Mouse (Mus musculus) liver, embryonic 11.5 days (tissue): Measurements from ENCODE around the gene Zfp575. TPM values are rescaled to one million over a fixed set of nuclear protein-coding genes. Genes with fewer than 3 reads are reported as not detected.

Experiments used
- ATAC-seq: fragments of 200-750 bp; cut with Nextera tagmentation; replicated peaks from 2 replicates; pipeline ENCODE4 v1.8.0; 2017; ENCODE audit warnings: moderate number of reproducible peaks, mild to moderate bottlenecking, moderate TSS enrichment, moderate library complexity; ENCODE audit not compliant: low FRiP score
- DNase-seq: peaks from one replicate; pipeline ENCODE4 v3.0.0-alpha.2; 2017; ENCODE audit warnings: low spot score
- H3K27ac ChIP-seq: fragments of 300-500 bp; sonication (generic); 2 replicates; pipeline ENCODE4 v1.5.1; 2014; ENCODE audit warnings: mild to moderate bottlenecking, low read depth, low read length, control low read depth
- H3K27me3 ChIP-seq: fragments of 300-500 bp; sonication (generic); replicated peaks from 2 replicates; pipeline ENCODE4 v1.6.1; 2014; ENCODE audit warnings: low read length, mixed read lengths; ENCODE audit not compliant: control insufficient read depth, insufficient read depth
- H3K36me3 ChIP-seq: fragments of 300-500 bp; sonication (generic); 2 replicates; pipeline ENCODE4 v1.6.1; 2014; ENCODE audit warnings: mild to moderate bottlenecking, low read length, moderate library complexity, mixed read lengths; ENCODE audit not compliant: control insufficient read depth, insufficient read depth
- H3K4me1 ChIP-seq: fragments of 300-500 bp; sonication (generic); replicated peaks from 2 replicates; pipeline ENCODE4 v1.6.1; 2014; ENCODE audit warnings: low read length, mixed read lengths; ENCODE audit not compliant: control insufficient read depth, insufficient read depth
- H3K4me2 ChIP-seq: fragments of 300-500 bp; sonication (generic); 2 replicates; pipeline ENCODE4 v1.6.1; 2014; ENCODE audit warnings: mild to moderate bottlenecking, control low read depth, moderate library complexity
- H3K4me3 ChIP-seq: fragments of 300-500 bp; sonication (generic); 2 replicates; pipeline ENCODE4 v1.5.1; 2014; ENCODE audit warnings: low read depth, low read length, control low read depth
- H3K9ac ChIP-seq: fragments of 300-500 bp; sonication (generic); 2 replicates; pipeline ENCODE4 v1.6.1; 2014; ENCODE audit warnings: low read depth, low read length, control low read depth
- H3K9me3 ChIP-seq: fragments of 300-500 bp; sonication (generic); 2 replicates; pipeline ENCODE4 v1.6.1; 2016; ENCODE audit warnings: low read length, inconsistent platforms, mixed read lengths; ENCODE audit not compliant: control insufficient read depth
- WGBS: fragments of 180-500 bp; shearing (Covaris S2); extraction: QIAGEN DNeasy Blood & Tissue Kit; methylation state at CpG from one replicate; pipeline ENCODE4 v1.1.7; 2014; 5-methylcytosine and 5-hydroxymethylcytosine counted together
- polyA plus RNA-seq: library from polyadenylated mRNA; unstranded; fragments of >200 nt; fragmentation: Nextera tagmentation; extraction: Ambion mirVana; gene quantifications from 2 replicates; pipeline ENCODE4 v1.2.1, GENCODE M21; 2014

The Zfp575 gene
- polyA plus RNA-seq, 1 experiment from 2014 or later = 0.82 TPM

GRCm38 (mm10) chr7:24610144-24610878 lies 22.9 kb upstream of the Zfp575 start, which contains the start of gene Phldb3:
TSS of gene Phldb3 (plus strand) at chr7:24610763.
- Histone ChIP-seq H3K9me3 (no peaks in the 10 kb centered on the region), H3K4me2 (peak within 1 kb of the TSS; percentile 97), H3K27me3 (peaks cover 22% of the 10 kb centered on the region), H3K9ac (peak within 1 kb of the TSS; percentile 66), H3K4me3 (peak within 1 kb of the TSS; percentile 55), H3K36me3 (no peaks in the 10 kb centered on the region), H3K27ac (0 out of 2 replicates have a peak within 1 kb of the TSS, but pooled peaks have one; percentile 25), H3K4me1 (peaks cover 14% of the 10 kb centered on the region)
- DNase-seq = peak; percentile 62
- 3% methylated on average over 27 of the region's 27 CpGs for WGBS
- peak; percentile 42 for ATAC-seq

- Histone ChIP-seq H3K9ac (no peak overlapping the region), H3K27ac (no peak overlapping the region), H3K36me3 (no peaks in the 10 kb centered on the region), H3K4me3 (no peak overlapping the region), H3K27me3 (peaks cover 22% of the 10 kb centered on the region), H3K9me3 (no peaks in the 10 kb centered on the region), H3K4me1 (peaks cover 14% of the 10 kb centered on the region), H3K4me2 (no peak overlapping the region)
- no peak for ATAC-seq
- DNase-seq = no peak
- WGBS = 66% methylated on average over 8 of the region's 8 CpGs
Observed at GRCm38 (mm10) chr7:24608561-24608960, 21.1 kb upstream of the Zfp575 start.

- Histone ChIP-seq H3K36me3 (no peaks in the 10 kb centered on the region), H3K4me1 (peaks cover 14% of the 10 kb centered on the region), H3K27ac (no peak overlapping the region), H3K9ac (no peak overlapping the region), H3K9me3 (no peaks in the 10 kb centered on the region), H3K4me2 (no peak overlapping the region), H3K27me3 (peaks cover 17% of the 10 kb centered on the region), H3K4me3 (no peak overlapping the region)
- peak; percentile 78 for ATAC-seq
- WGBS = 40% methylated on average over 6 of the region's 6 CpGs
- no peak for DNase-seq
Observed at GRCm38 (mm10) chr7:24608017-24608416, 20.6 kb upstream of the Zfp575 start.

- WGBS = 77% methylated on average over 7 of the region's 7 CpGs
- H3K36me3 ChIP-seq = no peaks in the 10 kb centered on the region
- no peak overlapping the region for H3K4me3 ChIP-seq
- no peaks in the 10 kb centered on the region for H3K27me3 ChIP-seq
- ATAC-seq (no peak), DNase-seq (no peak)
- H3K27ac ChIP-seq = no peak overlapping the region
- H3K9me3 ChIP-seq = no peaks in the 10 kb centered on the region
- peaks cover 6% of the 10 kb centered on the region for H3K4me1 ChIP-seq
- no peak overlapping the region for H3K9ac ChIP-seq
- no peak overlapping the region for H3K4me2 ChIP-seq
Observed at GRCm38 (mm10) chr7:24606046-24606445, 18.6 kb upstream of the Zfp575 start.

GRCm38 (mm10) chr7:24605561-24605960 lies 18.1 kb upstream of the Zfp575 start:
- Histone ChIP-seq H3K36me3 (no peaks in the 10 kb centered on the region), H3K27me3 (no peaks in the 10 kb centered on the region), H3K9me3 (no peaks in the 10 kb centered on the region), H3K27ac (no peak overlapping the region), H3K4me3 (no peak overlapping the region), H3K9ac (no peak overlapping the region), H3K4me1 (peaks cover 6% of the 10 kb centered on the region), H3K4me2 (no peak overlapping the region)
- ATAC-seq = no peak
- DNase-seq = no peak
- 87% methylated on average over 7 of the region's 7 CpGs for WGBS

GRCm38 (mm10) chr7:24600941-24601597 lies 13.6 kb upstream of the Zfp575 start:
- Histone ChIP-seq H3K9me3 (no peaks in the 10 kb centered on the region), H3K4me1 (no peaks in the 10 kb centered on the region; the same call in 1 of the 2 replicates), H3K9ac (no peak overlapping the region), H3K27me3 (no peaks in the 10 kb centered on the region), H3K27ac (no peak overlapping the region), H3K4me2 (peak overlapping the region; percentile 49), H3K4me3 (no peak overlapping the region), H3K36me3 (no peaks in the 10 kb centered on the region)
- ATAC-seq (peak; percentile 88), DNase-seq (peak; percentile 89)
- WGBS = 6% methylated on average over 13 of the region's 13 CpGs

- 71% methylated on average over 15 of the region's 15 CpGs for WGBS
- H3K4me3 ChIP-seq = no peak overlapping the region
- no peak overlapping the region for H3K27ac ChIP-seq
Observed at GRCm38 (mm10) chr7:24599211-24600067, 12.0 kb upstream of the Zfp575 start.

GRCm38 (mm10) chr7:24598121-24598520 lies 10.7 kb upstream of the Zfp575 start:
- no peaks in the 10 kb centered on the region for H3K9me3 ChIP-seq
- ATAC-seq = no peak
- peaks cover 11% of the 10 kb centered on the region for H3K27me3 ChIP-seq
- no peaks in the 10 kb centered on the region for H3K36me3 ChIP-seq
- peaks cover 3% of the 10 kb centered on the region; the same call in 1 of the 2 replicates for H3K4me1 ChIP-seq
- H3K4me3 ChIP-seq = no peak overlapping the region
- H3K27ac ChIP-seq = no peak overlapping the region
- H3K9ac ChIP-seq = no peak overlapping the region
- DNase-seq = no peak
- no peak overlapping the region for H3K4me2 ChIP-seq
- WGBS = 56% methylated on average over 4 of the region's 4 CpGs

More at GRCm38 (mm10) chr7:24599211-24600067, 12.0 kb upstream of the Zfp575 start:
- Histone ChIP-seq H3K4me2 (no peak overlapping the region), H3K9me3 (no peaks in the 10 kb centered on the region), H3K4me1 (no peaks in the 10 kb centered on the region; the same call in 1 of the 2 replicates), H3K36me3 (no peaks in the 10 kb centered on the region), H3K9ac (no peak overlapping the region), H3K27me3 (peaks cover 11% of the 10 kb centered on the region)
- DNase-seq = no peak
- ATAC-seq = no peak
